Mouse (Mus musculus) heart, embryonic 16.5 days (tissue): ENCODE results near the gene Asf1b. TPM values are rescaled to one million over a fixed set of nuclear protein-coding genes. Genes with fewer than 3 reads are reported as not detected.

Source experiments
- ATAC-seq: fragments of 200-750 bp; cut with Nextera tagmentation; replicated peaks from 2 replicates; pipeline ENCODE4 v1.8.0; 2017; ENCODE audit warnings: moderate number of reproducible peaks; ENCODE audit not compliant: insufficient read depth, low FRiP score; ENCODE audit errors: extremely low read depth
- H3K27ac ChIP-seq: fragments of 300-500 bp; sonication (generic); 2 replicates; pipeline ENCODE4 v1.5.1; 2014; ENCODE audit warnings: mild to moderate bottlenecking, low read length, control low read depth, moderate library complexity
- H3K27me3 ChIP-seq: fragments of 300-500 bp; sonication (generic); 2 replicates; pipeline ENCODE4 v1.6.1; 2014; ENCODE audit warnings: low read length, mixed read lengths; ENCODE audit not compliant: control insufficient read depth, insufficient read depth
- H3K36me3 ChIP-seq: fragments of 300-500 bp; sonication (generic); 2 replicates; pipeline ENCODE4 v1.6.1; 2014; ENCODE audit not compliant: control insufficient read depth, insufficient read depth
- H3K4me1 ChIP-seq: fragments of 300-500 bp; sonication (generic); 2 replicates; pipeline ENCODE4 v1.6.1; 2014; ENCODE audit warnings: low read length, mixed read lengths; ENCODE audit not compliant: control insufficient read depth, insufficient read depth
- H3K4me2 ChIP-seq: fragments of 300-500 bp; sonication (generic); 2 replicates; pipeline ENCODE4 v1.6.1; 2014; ENCODE audit warnings: low read depth, mild to moderate bottlenecking, control low read depth, low read length
- H3K4me3 ChIP-seq: fragments of 300-500 bp; sonication (generic); 2 replicates; pipeline ENCODE4 v1.5.1; 2014; ENCODE audit warnings: mild to moderate bottlenecking, control low read depth, low read length
- H3K9ac ChIP-seq: fragments of 300-500 bp; sonication (generic); 2 replicates; pipeline ENCODE4 v1.6.1; 2014; ENCODE audit warnings: low read length, control low read depth
- H3K9me3 ChIP-seq: fragments of 300-500 bp; sonication (generic); replicated peaks from 2 replicates; pipeline ENCODE4 v1.6.1; 2016; ENCODE audit warnings: low read length; ENCODE audit not compliant: control insufficient read depth
- WGBS: fragments of 180-500 bp; shearing (Covaris S2); extraction: QIAGEN DNeasy Blood & Tissue Kit; methylation state at CpG from one replicate; pipeline ENCODE4 v1.1.7; 2014; 5-methylcytosine and 5-hydroxymethylcytosine counted together
- polyA plus RNA-seq: library from polyadenylated mRNA; unstranded; fragments of >200 nt; fragmentation: Nextera tagmentation; extraction: Ambion mirVana; gene quantifications from 2 replicates; pipeline ENCODE4 v1.2.1, GENCODE M21; 2015

Asf1b gene
- polyA plus RNA-seq, 1 experiment from 2014 or later, result 69.1 TPM

DNA sequence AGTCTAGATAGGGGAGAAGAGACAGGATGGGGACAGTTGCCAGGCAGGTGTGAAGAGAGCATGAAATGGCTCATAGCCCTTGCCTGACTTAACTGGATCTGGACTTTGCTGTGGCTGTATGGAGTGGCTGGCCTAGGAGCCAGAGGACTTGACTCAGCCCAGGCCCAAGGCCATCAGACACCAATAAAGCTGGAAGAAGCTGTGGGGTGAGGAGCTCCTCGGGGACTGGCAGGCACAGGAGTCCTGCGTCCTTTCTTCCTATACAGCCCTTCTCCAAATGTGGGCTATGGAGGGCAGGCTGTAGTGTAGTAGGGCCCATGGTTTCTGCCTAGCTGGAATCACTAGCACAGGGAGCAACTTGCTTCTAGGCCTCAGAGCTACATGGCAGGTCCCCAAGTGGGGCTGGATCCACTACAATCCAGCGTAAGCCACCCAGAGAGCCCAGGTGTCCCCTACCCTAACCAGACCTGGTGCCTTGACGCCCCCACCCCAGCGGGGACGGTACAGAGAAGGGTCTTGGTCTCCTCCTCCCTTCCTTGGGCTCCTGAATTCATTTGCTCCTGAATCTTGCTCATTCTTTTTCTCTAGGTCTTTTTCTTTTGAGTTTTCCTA lies 14.1 kb upstream of the Asf1b start:
- no peaks in the 10 kb centered on the region for H3K4me1 ChIP-seq
- H3K36me3 ChIP-seq, result peaks cover 4% of the 10 kb centered on the region; the same call in 1 of the 2 replicates
- H3K27me3 ChIP-seq, result no peaks in the 10 kb centered on the region
- WGBS, result 72% methylated on average over 6 of the region's 6 CpGs
- no peak overlapping the region for H3K9ac ChIP-seq
- H3K4me2 ChIP-seq, result no peak overlapping the region
- no peaks in the 10 kb centered on the region for H3K9me3 ChIP-seq
- no peak overlapping the region for H3K4me3 ChIP-seq
- no peak overlapping the region for H3K27ac ChIP-seq
- no peak for ATAC-seq

DNA sequence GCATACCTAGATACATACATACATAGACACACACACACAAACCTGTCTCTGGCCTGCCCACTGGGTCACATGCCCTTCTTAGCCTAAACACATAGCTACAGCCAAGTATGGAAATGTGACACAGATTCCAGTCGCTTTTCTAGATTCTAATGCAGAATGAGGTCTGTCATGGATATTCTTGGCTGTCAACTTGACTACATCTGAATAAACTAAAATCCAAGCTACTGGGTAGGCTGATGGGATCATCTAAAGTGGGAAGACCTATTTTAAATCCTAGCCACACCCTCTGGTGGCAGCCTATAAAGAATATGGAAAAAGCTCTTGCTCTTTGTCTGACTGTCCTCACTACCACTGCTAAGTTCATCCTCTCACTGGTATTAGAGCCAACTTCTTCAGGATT lies 12.9 kb upstream of the Asf1b start:
- Histone ChIP-seq H3K27me3 (no peaks in the 10 kb centered on the region), H3K4me1 (no peaks in the 10 kb centered on the region), H3K4me2 (no peak overlapping the region), H3K9ac (no peak overlapping the region), H3K9me3 (no peaks in the 10 kb centered on the region), H3K36me3 (peaks cover 4% of the 10 kb centered on the region; the same call in 1 of the 2 replicates), H3K27ac (no peak overlapping the region), H3K4me3 (no peak overlapping the region)
- ATAC-seq, result no peak
- WGBS, result 70% methylated on average over 1 of the region's 1 CpGs

- H3K4me1 ChIP-seq, result no peaks in the 10 kb centered on the region
- no peaks in the 10 kb centered on the region for H3K27me3 ChIP-seq
- H3K4me3 ChIP-seq, result no peak overlapping the region
- no peak overlapping the region for H3K9ac ChIP-seq
- H3K36me3 ChIP-seq, result no peaks in the 10 kb centered on the region
- no peaks in the 10 kb centered on the region for H3K9me3 ChIP-seq
- WGBS, result 52% methylated on average over 3 of the region's 3 CpGs
- H3K4me2 ChIP-seq, result no peak overlapping the region
- no peak for ATAC-seq
- no peak overlapping the region for H3K27ac ChIP-seq
Observed at GRCm38 (mm10) chr8:83945540-83945939, 9.8 kb upstream of the Asf1b start.

GRCm38 (mm10) chr8:83954749-83955105 lies 580 bp upstream of the Asf1b start:
- H3K27ac ChIP-seq, result peak overlapping the region; percentile 31
- WGBS, result 1% methylated on average over 14 of the region's 14 CpGs
- peaks cover 13% of the 10 kb centered on the region for H3K4me1 ChIP-seq
- peak overlapping the region; percentile 74 for H3K4me3 ChIP-seq
- no peaks in the 10 kb centered on the region for H3K36me3 ChIP-seq
- peak overlapping the region; percentile 78 for H3K4me2 ChIP-seq
- H3K9me3 ChIP-seq, result no peaks in the 10 kb centered on the region
- H3K27me3 ChIP-seq, result no peaks in the 10 kb centered on the region
- peak overlapping the region; percentile 78 for H3K9ac ChIP-seq
- no peak for ATAC-seq

DNA sequence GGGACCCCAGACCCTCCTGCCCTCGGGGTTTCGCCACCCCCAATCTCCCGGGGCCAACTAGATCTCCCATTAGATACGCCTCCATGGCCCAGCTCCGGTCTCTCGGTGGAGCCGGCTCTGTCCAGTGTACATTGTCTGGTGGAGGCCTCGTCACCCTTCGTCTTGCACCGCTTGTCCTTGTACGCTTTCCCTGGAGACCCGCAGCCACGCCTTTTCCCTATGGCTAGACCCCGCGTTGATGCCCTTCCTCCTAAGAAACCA lies 581 bp downstream of the Asf1b start:
- H3K36me3 ChIP-seq, result no peaks in the 10 kb centered on the region
- peaks cover 13% of the 10 kb centered on the region for H3K4me1 ChIP-seq
- H3K27ac ChIP-seq, result peak overlapping the region; percentile 18; the same call in 1 of the 2 replicates
- H3K9ac ChIP-seq, result peak overlapping the region; percentile 69
- no peaks in the 10 kb centered on the region for H3K9me3 ChIP-seq
- H3K27me3 ChIP-seq, result no peaks in the 10 kb centered on the region
- peak overlapping the region; percentile 74 for H3K4me3 ChIP-seq
- peak overlapping the region; percentile 84 for H3K4me2 ChIP-seq
- ATAC-seq, result 0 out of 2 replicates have a peak, but pooled peaks have one; percentile 1
- WGBS, result 1% methylated on average over 15 of the region's 15 CpGs

GRCm38 (mm10) chr8:83956789-83957188 lies 1.5 kb downstream of the Asf1b start:
- no peak for ATAC-seq
- H3K4me2 ChIP-seq, result peak overlapping the region; percentile 84

GRCm38 (mm10) chr8:83964015-83964765 lies 8.9 kb downstream of the Asf1b start:
- H3K4me2 ChIP-seq, result peak overlapping the region; percentile 18
- no peaks in the 10 kb centered on the region for H3K27me3 ChIP-seq
- no peak overlapping the region for H3K9ac ChIP-seq
- H3K36me3 ChIP-seq, result peaks cover 20% of the 10 kb centered on the region
- H3K4me1 ChIP-seq, result peaks cover 15% of the 10 kb centered on the region
- no peak overlapping the region for H3K4me3 ChIP-seq
- ATAC-seq, result peak; percentile 91
- H3K9me3 ChIP-seq, result no peaks in the 10 kb centered on the region
- peak overlapping the region; percentile 77 for H3K27ac ChIP-seq
- 59% methylated on average over 5 of the region's 5 CpGs for WGBS

More at GRCm38 (mm10) chr8:83956789-83957188, 1.5 kb downstream of the Asf1b start:
- 4% methylated on average over 1 of the region's 1 CpGs for WGBS
- H3K27me3 ChIP-seq, result no peaks in the 10 kb centered on the region
- H3K27ac ChIP-seq, result no peak overlapping the region
- peaks cover 13% of the 10 kb centered on the region for H3K4me1 ChIP-seq
- H3K36me3 ChIP-seq, result no peaks in the 10 kb centered on the region
- H3K9ac ChIP-seq, result no peak overlapping the region; the same call in 1 of the 2 replicates
- peak overlapping the region; percentile 74 for H3K4me3 ChIP-seq
- H3K9me3 ChIP-seq, result no peaks in the 10 kb centered on the region

DNA sequence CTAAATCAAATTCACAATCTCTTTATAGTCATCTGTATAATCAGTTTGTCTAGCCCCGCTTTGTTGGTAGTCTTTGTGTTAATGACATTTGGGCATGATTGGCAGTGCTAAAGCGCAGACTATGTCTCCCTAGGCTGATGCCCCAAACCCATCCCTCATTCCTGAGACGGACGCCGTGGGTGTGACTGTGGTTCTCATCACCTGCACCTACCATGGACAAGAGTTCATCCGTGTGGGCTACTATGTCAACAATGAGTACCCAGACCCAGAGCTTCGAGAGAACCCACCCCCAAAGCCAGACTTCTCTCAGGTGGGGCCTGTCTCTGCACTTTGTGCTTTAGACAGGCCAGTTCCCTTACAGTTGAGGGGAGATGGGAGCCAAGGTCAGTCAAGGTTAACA lies 12.4 kb downstream of the Asf1b start:
- 89% methylated on average over 7 of the region's 7 CpGs for WGBS
- no peaks in the 10 kb centered on the region for H3K9me3 ChIP-seq
- H3K27me3 ChIP-seq, result no peaks in the 10 kb centered on the region
- H3K4me2 ChIP-seq, result no peak overlapping the region
- no peak overlapping the region for H3K4me3 ChIP-seq
- no peak overlapping the region for H3K9ac ChIP-seq
- ATAC-seq, result no peak
- peaks cover 22% of the 10 kb centered on the region for H3K4me1 ChIP-seq
- H3K36me3 ChIP-seq, result peaks cover 27% of the 10 kb centered on the region
- H3K27ac ChIP-seq, result no peak overlapping the region

DNA sequence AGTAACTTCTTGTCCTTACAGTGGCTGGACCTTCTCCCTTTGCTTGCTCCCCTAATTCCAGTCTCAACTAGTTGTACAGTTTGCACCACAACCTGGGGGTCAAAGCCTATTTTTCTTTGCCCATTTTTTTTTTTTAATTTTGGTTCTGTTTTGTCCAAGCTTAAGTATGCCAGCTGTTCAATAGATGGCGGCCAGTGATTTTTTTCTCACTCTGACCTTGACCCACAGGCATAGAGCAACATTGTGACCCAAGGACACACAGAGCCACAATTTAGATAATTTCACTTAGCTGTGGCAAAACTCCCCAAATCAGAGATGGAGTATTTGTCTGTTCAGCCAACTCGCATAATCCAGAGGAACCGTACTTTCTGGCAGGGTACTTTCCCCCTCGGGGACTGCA lies 15.8 kb downstream of the Asf1b start:
- Histone ChIP-seq H3K4me3 (no peak overlapping the region), H3K36me3 (peaks cover 23% of the 10 kb centered on the region), H3K4me2 (no peak overlapping the region), H3K9ac (no peak overlapping the region), H3K27me3 (no peaks in the 10 kb centered on the region), H3K9me3 (no peaks in the 10 kb centered on the region), H3K27ac (no peak overlapping the region), H3K4me1 (peaks cover 21% of the 10 kb centered on the region)
- no peak for ATAC-seq
- 86% methylated on average over 4 of the region's 4 CpGs for WGBS
